Mouse (Mus musculus) cerebellum, adult 2 months (tissue): Measurements from ENCODE around the gene Flywch2.
A peak's percentile ranks its signal among the peaks of the same experiment; 100 is the strongest.

Experiments used
- CTCF ChIP-seq: fragments of 200-500 bp; IDR thresholded peaks from 2 replicates; pipeline ENCODE4 v1.5.1; 2011; ENCODE audit warnings: low read depth, mild to moderate bottlenecking, control low read depth, low read length, moderate library complexity, borderline replicate concordance; ENCODE audit not compliant: insufficient read depth
- POLR2A ChIP-seq: fragments of 200-500 bp; IDR thresholded peaks from 2 replicates; pipeline ENCODE4 v1.6.1; 2011; ENCODE audit warnings: low read length, control low read depth, borderline replicate concordance; ENCODE audit not compliant: insufficient read depth

GRCm38 (mm10) chr17:23786510-23786931, 640 bp upstream of the Flywch2 start:
- TF ChIP-seq POLR2A (peak; percentile 54; the same call in 1 of the 2 replicates), CTCF (no peak)
